Mouse (Mus musculus) megakaryocyte, embryonic 14.5 days (primary cell): ENCODE data around the gene Il6ra. TPM values are rescaled to one million over a fixed set of nuclear protein-coding genes. Genes with fewer than 3 reads are reported as not detected.
A peak's percentile ranks its signal among the peaks of the same experiment; 100 is the strongest.

Source experiments
- H3K27me3 ChIP-seq: replicated peaks from 2 replicates; pipeline ENCODE3; 2012; ENCODE audit warnings: inconsistent platforms
- H3K36me3 ChIP-seq: replicated peaks from 2 replicates; pipeline ENCODE3; 2012; ENCODE audit warnings: low read length, inconsistent platforms, mixed read lengths
- H3K4me1 ChIP-seq: 2 replicates; pipeline ENCODE4 v1.6.1; 2012; ENCODE audit warnings: inconsistent platforms
- H3K4me3 ChIP-seq: replicated peaks from 2 replicates; pipeline ENCODE3; 2012; ENCODE audit warnings: moderate library complexity, mild to moderate bottlenecking, inconsistent platforms
- H3K9me3 ChIP-seq: 2 replicates; pipeline ENCODE4 v1.6.1; 2012; ENCODE audit warnings: inconsistent platforms
- FLI1 ChIP-seq: IDR thresholded peaks from 2 replicates; pipeline ENCODE4 v1.6.1; 2012; ENCODE audit warnings: low read length, inconsistent platforms, mixed read lengths
- GATA1 ChIP-seq: IDR thresholded peaks from 3 replicates; pipeline ENCODE4 v1.6.1; 2012; ENCODE audit warnings: mixed read lengths, low read length, inconsistent platforms, borderline replicate concordance
- polyA plus RNA-seq: library from polyadenylated mRNA; stranded (reverse); fragments of >175 nt; gene quantifications from 2 replicates; pipeline ENCODE4 v1.2.3, GENCODE M21; 2012; ENCODE audit warnings: low replicate concordance; ENCODE audit not compliant: insufficient read depth

Gene Il6ra
- 6.3 and 10.8 TPM in 2 replicates for polyA plus RNA-seq

DNA sequence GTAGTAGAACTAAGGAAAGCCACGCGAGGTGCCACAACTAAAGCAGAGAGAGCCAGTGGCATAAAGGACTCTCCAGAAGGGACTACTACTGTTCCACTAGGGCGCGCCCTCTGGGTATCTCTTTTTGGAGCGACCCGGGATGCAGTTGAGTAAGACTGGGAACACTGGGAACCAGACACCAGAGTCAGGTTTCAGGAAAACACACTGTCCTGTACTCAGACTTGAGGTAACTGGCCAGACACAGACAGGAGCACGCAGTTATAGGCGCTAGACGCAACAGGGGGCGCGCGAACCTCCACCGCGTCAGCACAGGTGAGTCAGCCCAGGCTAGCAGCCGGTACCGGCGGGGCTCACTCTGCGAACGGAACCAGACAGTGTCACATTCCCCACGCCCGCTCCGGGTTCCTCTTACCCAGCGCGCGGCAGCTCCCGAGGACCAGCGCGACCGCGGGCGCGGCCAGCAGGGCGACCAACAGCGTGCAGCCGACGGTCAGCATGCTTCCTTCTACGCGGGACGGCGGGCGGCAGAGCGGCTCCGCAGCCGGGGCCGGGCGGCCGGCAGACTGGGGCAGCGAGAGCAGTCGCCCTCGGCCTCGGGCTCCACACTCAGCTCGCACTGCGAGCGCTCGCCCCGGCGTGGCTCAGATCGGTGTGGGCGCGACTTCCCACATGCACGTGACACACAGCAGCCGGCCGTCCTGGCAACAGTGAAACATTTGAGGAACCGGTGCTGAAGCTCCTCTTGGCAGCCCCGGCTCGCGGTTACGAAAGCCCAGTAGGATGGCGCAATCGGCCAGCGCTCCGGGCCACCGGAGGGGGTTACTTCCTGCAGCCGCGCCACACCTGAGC, at the start of gene Il6ra:
TSS of gene Il6ra (minus strand) at position 654 of the 849 bp plus-strand sequence.
- peaks cover 19% of the 10 kb centered on the region for H3K27me3 ChIP-seq
- TF ChIP-seq GATA1, result no peak
- TF ChIP-seq FLI1, result no peak
- peak within 1 kb of the TSS; percentile 95 for H3K4me3 ChIP-seq
- H3K36me3 ChIP-seq, result peaks cover 5% of the 10 kb centered on the region
- peaks cover 6% of the 10 kb centered on the region; the same call in 1 of the 2 replicates for H3K9me3 ChIP-seq
- peaks cover 93% of the 10 kb centered on the region for H3K4me1 ChIP-seq

DNA sequence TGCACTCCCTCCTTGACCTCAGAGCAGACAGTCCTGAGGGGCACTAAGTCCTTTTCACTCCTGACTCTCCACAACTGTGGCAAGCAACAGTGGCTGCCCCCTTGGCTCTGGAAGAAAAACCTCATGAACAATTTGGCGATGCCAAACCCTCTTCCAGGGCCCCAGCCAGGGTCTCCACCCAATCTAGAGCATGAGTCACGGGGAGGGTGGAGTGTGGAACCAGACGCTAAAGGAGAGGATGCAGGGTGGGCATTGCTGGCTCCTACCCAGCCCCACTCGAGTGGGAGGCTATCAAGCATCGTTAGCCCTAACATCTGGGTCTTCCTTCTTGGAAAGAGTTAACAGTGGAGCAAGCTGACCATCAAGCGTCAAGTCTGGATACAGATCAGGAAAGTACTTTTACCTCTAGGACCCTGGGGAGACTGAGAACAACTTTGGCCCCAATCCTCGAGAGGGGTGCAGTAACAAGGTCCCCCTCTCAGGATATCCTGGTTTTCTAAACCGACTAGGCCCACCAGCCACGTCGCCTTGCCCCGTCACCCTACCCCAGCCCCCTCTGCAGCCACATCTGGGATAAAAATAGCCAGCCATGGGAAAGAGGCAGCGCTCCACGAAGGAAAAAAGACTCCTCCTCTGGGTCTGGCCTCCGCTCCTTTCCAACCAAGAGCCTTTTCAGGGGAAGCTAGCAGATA, 49.2 kb upstream of the Il6ra start:
- peak overlapping the region; percentile 95 for H3K4me3 ChIP-seq
- H3K9me3 ChIP-seq, result no peaks in the 10 kb centered on the region
- TF ChIP-seq GATA1 (no peak), FLI1 (no peak)
- peaks cover 77% of the 10 kb centered on the region for H3K4me1 ChIP-seq
- peaks cover 30% of the 10 kb centered on the region for H3K36me3 ChIP-seq
- peaks cover 35% of the 10 kb centered on the region for H3K27me3 ChIP-seq

DNA sequence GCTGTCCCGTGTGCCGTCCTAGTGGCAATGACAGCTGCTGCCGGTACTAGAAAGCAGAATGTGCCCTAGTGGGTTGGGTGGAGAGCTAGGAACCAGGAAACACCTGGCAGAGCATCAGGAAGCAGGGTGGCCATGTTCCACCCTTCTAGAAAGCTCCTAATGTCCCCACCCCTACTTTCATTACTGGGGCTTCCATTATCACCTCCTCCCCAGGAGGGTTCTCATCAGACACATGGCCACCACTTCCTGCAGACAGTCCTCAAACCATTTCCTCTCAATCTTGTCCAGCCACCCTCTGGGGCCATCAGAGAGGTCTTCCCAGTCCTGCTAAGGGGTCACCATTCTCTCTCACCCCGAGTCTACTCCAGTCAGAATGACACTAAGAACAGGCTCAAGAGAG, 48.4 kb upstream of the Il6ra start:
- peaks cover 85% of the 10 kb centered on the region for H3K4me1 ChIP-seq
- peak overlapping the region; percentile 95 for H3K4me3 ChIP-seq
- H3K27me3 ChIP-seq, result peaks cover 35% of the 10 kb centered on the region
- peak; percentile 75 for TF ChIP-seq FLI1
- no peak for TF ChIP-seq GATA1
- H3K36me3 ChIP-seq, result peaks cover 37% of the 10 kb centered on the region
- no peaks in the 10 kb centered on the region for H3K9me3 ChIP-seq

DNA sequence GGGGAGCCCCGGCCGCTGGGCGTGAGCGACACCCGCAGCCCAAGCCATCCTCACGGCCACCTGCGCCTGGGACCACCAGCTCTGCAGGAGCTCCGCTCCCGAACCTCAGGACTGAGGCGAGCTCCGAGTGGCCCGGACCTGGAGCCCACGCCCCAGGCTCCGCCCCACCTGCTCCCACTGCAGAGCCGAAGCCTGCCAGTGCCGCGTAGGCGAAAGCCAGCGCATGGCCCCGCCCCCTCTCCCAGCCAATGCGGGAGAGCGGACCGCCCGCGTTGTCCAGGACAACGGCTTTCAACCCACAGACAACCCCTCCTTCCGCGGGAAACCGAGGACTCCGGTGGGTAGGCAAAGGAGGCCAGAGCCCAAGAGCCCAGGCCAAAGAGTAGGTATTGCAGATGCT, 47.5 kb upstream of the Il6ra start:
- peaks cover 86% of the 10 kb centered on the region for H3K4me1 ChIP-seq
- H3K4me3 ChIP-seq, result peak overlapping the region; percentile 95
- peaks cover 47% of the 10 kb centered on the region for H3K36me3 ChIP-seq
- peaks cover 26% of the 10 kb centered on the region for H3K27me3 ChIP-seq
- no peak for TF ChIP-seq GATA1
- no peak for TF ChIP-seq FLI1
- H3K9me3 ChIP-seq, result no peaks in the 10 kb centered on the region

DNA sequence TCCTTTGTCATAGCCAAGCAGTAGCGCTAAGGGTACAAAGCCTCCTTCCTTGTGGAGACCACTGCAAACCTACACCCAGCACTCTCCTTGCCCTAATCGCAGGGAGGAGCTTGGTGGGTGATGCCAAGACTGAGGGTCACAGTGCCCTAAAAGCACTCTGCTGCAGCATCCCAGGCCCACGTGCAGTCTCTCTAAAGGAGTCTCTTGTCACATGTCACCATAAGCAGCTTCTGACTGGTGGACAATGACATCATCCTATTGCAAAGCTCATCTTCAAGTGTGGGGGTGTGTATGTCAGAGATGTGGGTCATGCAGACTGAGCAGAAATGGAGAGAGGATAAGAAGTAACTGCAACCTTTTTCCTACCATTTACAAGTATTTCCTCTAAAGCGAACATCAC, 46.4 kb upstream of the Il6ra start:
- H3K4me3 ChIP-seq, result no peak overlapping the region
- H3K27me3 ChIP-seq, result peaks cover 24% of the 10 kb centered on the region
- TF ChIP-seq FLI1, result no peak
- TF ChIP-seq GATA1, result no peak
- peaks cover 52% of the 10 kb centered on the region for H3K36me3 ChIP-seq
- H3K4me1 ChIP-seq, result peaks cover 76% of the 10 kb centered on the region
- no peaks in the 10 kb centered on the region for H3K9me3 ChIP-seq

DNA sequence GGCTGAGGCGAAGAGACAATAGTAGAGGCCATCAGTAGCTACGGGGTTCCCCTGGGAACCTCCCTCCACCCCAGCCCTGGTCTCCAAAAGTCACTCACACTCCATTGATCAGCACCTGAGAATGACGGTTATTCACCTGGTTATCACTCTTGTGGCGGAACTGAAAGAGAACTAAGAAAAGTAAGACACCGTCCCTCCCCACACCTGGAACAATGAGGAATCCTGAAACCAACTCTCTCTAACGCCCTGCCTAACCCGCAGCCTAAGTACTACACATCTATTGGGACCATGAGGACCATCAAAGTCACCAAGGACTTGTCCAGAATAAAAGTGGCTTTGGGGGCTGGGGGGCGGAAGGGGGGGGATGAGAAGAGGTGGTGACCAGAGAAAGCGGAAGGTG, 44.9 kb upstream of the Il6ra start:
- peaks cover 24% of the 10 kb centered on the region for H3K27me3 ChIP-seq
- no peak for TF ChIP-seq GATA1
- TF ChIP-seq FLI1, result no peak
- peaks cover 75% of the 10 kb centered on the region for H3K4me1 ChIP-seq
- no peaks in the 10 kb centered on the region for H3K9me3 ChIP-seq
- H3K4me3 ChIP-seq, result no peak overlapping the region
- peaks cover 68% of the 10 kb centered on the region for H3K36me3 ChIP-seq

DNA sequence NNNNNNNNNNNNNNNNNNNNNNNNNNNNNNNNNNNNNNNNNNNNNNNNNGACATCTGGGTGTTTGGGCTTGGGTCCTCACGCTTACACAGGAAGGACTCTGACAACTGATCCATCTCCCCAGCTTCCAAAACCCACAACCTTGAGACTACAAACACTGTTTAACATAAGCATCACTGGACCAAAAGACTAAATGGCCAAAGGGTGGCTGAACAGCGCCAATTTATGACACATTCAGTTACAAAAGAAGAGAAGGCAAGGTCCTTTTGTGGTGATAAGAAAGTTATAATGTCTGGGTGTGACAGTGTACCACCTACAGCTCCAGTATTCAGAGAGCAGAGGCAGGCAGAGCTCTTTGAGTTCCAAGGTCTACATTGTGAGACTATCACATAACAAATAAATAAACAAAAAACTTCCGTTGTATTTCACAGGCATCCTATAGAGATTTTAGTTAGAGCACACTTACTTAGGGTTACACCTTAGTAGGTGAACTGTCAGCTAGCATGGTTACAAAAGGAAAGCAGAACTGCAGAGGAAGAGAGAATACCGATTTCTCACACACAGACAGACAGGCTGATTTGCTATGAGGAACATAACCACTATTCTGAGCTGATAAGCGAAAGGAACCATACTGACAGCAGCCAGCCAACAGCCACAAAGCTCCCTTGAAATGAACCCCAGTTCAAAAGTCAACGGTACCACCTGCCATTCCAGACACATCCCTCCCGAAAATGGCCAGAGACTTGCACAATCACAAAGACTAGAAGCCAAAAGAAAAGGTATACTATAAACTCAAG, 43.4 kb upstream of the Il6ra start:
- TF ChIP-seq FLI1 (no peak), GATA1 (no peak)
- Histone ChIP-seq H3K27me3 (peaks cover 20% of the 10 kb centered on the region), H3K4me1 (peaks cover 75% of the 10 kb centered on the region)

DNA sequence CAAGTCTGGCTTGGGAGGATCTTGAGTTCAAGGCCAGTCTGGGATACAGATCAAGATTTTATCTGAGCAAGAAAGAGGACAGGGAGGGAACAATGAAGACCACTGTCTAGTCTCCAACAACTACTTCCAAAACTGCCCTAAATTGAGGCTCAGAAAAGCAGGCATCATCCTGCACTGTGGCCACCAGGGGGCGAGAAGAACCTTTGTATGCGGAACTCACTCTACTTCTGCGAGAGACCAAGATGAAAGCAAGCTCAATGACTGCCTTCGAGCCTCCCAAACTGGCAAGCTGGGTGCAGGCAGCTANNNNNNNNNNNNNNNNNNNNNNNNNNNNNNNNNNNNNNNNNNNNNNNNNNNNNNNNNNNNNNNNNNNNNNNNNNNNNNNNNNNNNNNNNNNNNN, 40.4 kb upstream of the Il6ra start:
- TF ChIP-seq GATA1 (no peak), FLI1 (no peak)
- no peaks in the 10 kb centered on the region for H3K9me3 ChIP-seq
- peaks cover 50% of the 10 kb centered on the region for H3K4me1 ChIP-seq
- H3K27me3 ChIP-seq, result peaks cover under 1% of the 10 kb centered on the region
- peaks cover 94% of the 10 kb centered on the region for H3K36me3 ChIP-seq
- peak overlapping the region; percentile 18 for H3K4me3 ChIP-seq

More for the DNA sequence above, 43.4 kb upstream of the Il6ra start:
- Histone ChIP-seq H3K9me3 (no peaks in the 10 kb centered on the region), H3K4me3 (no peak overlapping the region), H3K36me3 (peaks cover 83% of the 10 kb centered on the region)

DNA sequence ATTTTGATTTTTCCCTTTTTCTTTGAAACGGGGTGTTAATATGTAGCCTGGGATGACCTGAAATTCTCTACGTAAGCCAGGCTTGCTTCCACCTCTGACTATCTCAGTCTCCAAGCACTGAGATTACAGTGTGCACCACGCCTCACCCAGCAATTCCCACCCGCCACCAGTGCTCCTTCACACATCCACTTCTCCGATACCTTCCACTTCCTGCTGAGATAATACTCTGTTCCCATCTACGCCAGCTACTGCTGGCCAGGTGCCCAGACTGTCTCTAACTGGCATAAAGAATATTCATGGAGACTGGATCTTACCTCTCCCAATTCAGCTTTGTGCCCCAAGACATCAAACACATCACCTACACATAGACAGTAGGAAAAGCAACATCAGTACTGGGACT, 35.7 kb upstream of the Il6ra start:
- H3K9me3 ChIP-seq, result no peaks in the 10 kb centered on the region
- no peaks in the 10 kb centered on the region for H3K27me3 ChIP-seq
- H3K4me1 ChIP-seq, result peaks cover 26% of the 10 kb centered on the region
- no peak overlapping the region for H3K4me3 ChIP-seq
- H3K36me3 ChIP-seq, result peaks cover 99% of the 10 kb centered on the region
- no peak for TF ChIP-seq GATA1
- no peak for TF ChIP-seq FLI1

DNA sequence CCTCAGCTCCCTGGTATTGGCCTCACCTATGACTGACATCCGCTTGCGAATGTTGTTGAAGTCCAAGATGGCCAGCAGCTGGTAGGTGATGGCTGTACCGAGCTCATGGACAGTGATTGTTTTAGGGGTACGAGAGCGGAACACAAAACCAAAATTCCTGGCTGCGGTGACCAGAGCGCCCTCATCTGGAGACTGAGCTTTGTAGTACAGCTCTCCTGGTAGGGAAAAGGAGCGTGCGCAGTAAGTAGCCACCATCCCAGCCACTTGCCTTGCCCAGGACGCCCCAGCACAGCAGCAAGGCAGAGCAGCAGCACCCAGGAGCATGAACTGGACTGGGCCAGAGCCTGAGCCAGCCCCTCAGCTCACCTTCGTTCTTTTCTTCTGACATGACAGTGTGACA, 35.0 kb upstream of the Il6ra start:
- Histone ChIP-seq H3K4me3 (no peak overlapping the region), H3K27me3 (no peaks in the 10 kb centered on the region), H3K9me3 (no peaks in the 10 kb centered on the region), H3K36me3 (peaks cover 99% of the 10 kb centered on the region), H3K4me1 (peaks cover 27% of the 10 kb centered on the region)
- TF ChIP-seq GATA1, result no peak
- TF ChIP-seq FLI1, result no peak
